Mouse (Mus musculus) forebrain, embryonic 14.5 days (tissue): Measurements from ENCODE around the gene Erbb2. TPM values are rescaled to one million over a fixed set of nuclear protein-coding genes. Genes with fewer than 3 reads are reported as not detected.

Experiments
- ATAC-seq: fragments of 200-750 bp; cut with Nextera tagmentation; 2 replicates; pipeline ENCODE4 v1.8.0; 2017; ENCODE audit warnings: mild to moderate bottlenecking, moderate library complexity
- DNase-seq: peaks from one replicate; pipeline ENCODE4 v3.0.0-alpha.2; 2015; ENCODE audit warnings: low spot score
- H3K27ac ChIP-seq: fragments of 300-500 bp; sonication (generic); 2 replicates; pipeline ENCODE4 v1.5.1; 2014; ENCODE audit warnings: low read depth, mild to moderate bottlenecking, control low read depth, low read length, moderate library complexity
- H3K27me3 ChIP-seq: fragments of 300-500 bp; sonication (generic); replicated peaks from 2 replicates; pipeline ENCODE4 v1.6.1; 2014; ENCODE audit warnings: low read length, control low read depth, mixed read lengths; ENCODE audit not compliant: control insufficient read depth, insufficient read depth
- H3K36me3 ChIP-seq: fragments of 300-500 bp; sonication (generic); 2 replicates; pipeline ENCODE4 v1.6.1; 2014; ENCODE audit warnings: low read length, control low read depth; ENCODE audit not compliant: control insufficient read depth, insufficient read depth
- H3K4me1 ChIP-seq: fragments of 300-500 bp; sonication (generic); 2 replicates; pipeline ENCODE4 v1.6.1; 2014; ENCODE audit warnings: antibody characterized with exemption, low read length, control low read depth; ENCODE audit not compliant: control insufficient read depth, insufficient read depth
- H3K4me2 ChIP-seq: fragments of 300-500 bp; sonication (generic); 2 replicates; pipeline ENCODE4 v1.6.1; 2014; ENCODE audit warnings: mild to moderate bottlenecking, control low read depth, low read length
- H3K4me3 ChIP-seq: fragments of 300-500 bp; sonication (generic); 2 replicates; pipeline ENCODE4 v1.5.1; 2014; ENCODE audit warnings: low read depth, low read length, control low read depth
- H3K9ac ChIP-seq: fragments of 300-500 bp; sonication (generic); 2 replicates; pipeline ENCODE4 v1.6.1; 2014; ENCODE audit warnings: mild to moderate bottlenecking, low read length, control low read depth, moderate library complexity
- H3K9me3 ChIP-seq: fragments of 300-500 bp; sonication (generic); replicated peaks from 2 replicates; pipeline ENCODE4 v1.6.1; 2016; ENCODE audit warnings: low read length, control low read depth, mixed read lengths; ENCODE audit not compliant: control insufficient read depth
- WGBS: fragments of 180-500 bp; shearing (Covaris S2); extraction: QIAGEN DNeasy Blood & Tissue Kit; methylation state at CpG from one replicate; pipeline ENCODE4 v1.1.7; 2014; 5-methylcytosine and 5-hydroxymethylcytosine counted together
- polyA plus RNA-seq: library from polyadenylated mRNA; unstranded; fragments of >200 nt; fragmentation: Nextera tagmentation; extraction: Ambion mirVana; gene quantifications from 2 replicates; pipeline ENCODE4 v1.2.1, GENCODE M21; 2014

The Erbb2 gene
- polyA plus RNA-seq, 1 experiment from 2014 or later: 5.6 TPM

GRCm38 (mm10) chr11:98455484-98455883 lies 43.2 kb downstream of the Erbb2 start:
- Histone ChIP-seq H3K4me2 (no peak overlapping the region), H3K27me3 (peaks cover 23% of the 10 kb centered on the region), H3K9ac (no peak overlapping the region), H3K4me1 (no peaks in the 10 kb centered on the region), H3K4me3 (no peak overlapping the region), H3K36me3 (no peaks in the 10 kb centered on the region), H3K27ac (no peak overlapping the region), H3K9me3 (no peaks in the 10 kb centered on the region)
- WGBS: 81% methylated on average over 4 of the region's 4 CpGs
- DNase-seq (no peak), ATAC-seq (no peak)

GRCm38 (mm10) chr11:98456545-98456944 lies 44.3 kb downstream of the Erbb2 start:
- Histone ChIP-seq H3K4me1 (no peaks in the 10 kb centered on the region), H3K9me3 (no peaks in the 10 kb centered on the region), H3K36me3 (no peaks in the 10 kb centered on the region), H3K27ac (no peak overlapping the region), H3K27me3 (peaks cover 23% of the 10 kb centered on the region), H3K4me3 (no peak overlapping the region), H3K9ac (no peak overlapping the region), H3K4me2 (no peak overlapping the region)
- 84% methylated on average over 5 of the region's 5 CpGs for WGBS
- ATAC-seq (no peak), DNase-seq (no peak)

GRCm38 (mm10) chr11:98456945-98457344 lies 44.7 kb downstream of the Erbb2 start:
- H3K4me1 ChIP-seq: no peaks in the 10 kb centered on the region
- H3K27me3 ChIP-seq: peaks cover 23% of the 10 kb centered on the region
- 30% methylated on average over 9 of the region's 9 CpGs for WGBS

GRCm38 (mm10) chr11:98457367-98458120 lies 45.3 kb downstream of the Erbb2 start:
- Histone ChIP-seq H3K9ac (peak overlapping the region; percentile 65), H3K36me3 (no peaks in the 10 kb centered on the region), H3K27me3 (peaks cover 23% of the 10 kb centered on the region), H3K4me1 (no peaks in the 10 kb centered on the region), H3K9me3 (no peaks in the 10 kb centered on the region), H3K4me3 (peak overlapping the region; percentile 49), H3K27ac (peak overlapping the region; percentile 9; the same call in 1 of the 2 replicates), H3K4me2 (peak overlapping the region; percentile 78)
- DNase-seq (peak; percentile 88), ATAC-seq (peak; percentile 83)
- under 1% methylated on average over 33 of the region's 64 CpGs for WGBS

More at GRCm38 (mm10) chr11:98456945-98457344, 44.7 kb downstream of the Erbb2 start:
- ATAC-seq (peak; percentile 21; the same call in 1 of the 2 replicates), DNase-seq (no peak)
- H3K4me2 ChIP-seq: peak overlapping the region; percentile 78
- H3K9ac ChIP-seq: peak overlapping the region; percentile 56
- H3K36me3 ChIP-seq: no peaks in the 10 kb centered on the region
- peak overlapping the region; percentile 49 for H3K4me3 ChIP-seq
- peak overlapping the region; percentile 9; the same call in 1 of the 2 replicates for H3K27ac ChIP-seq
- H3K9me3 ChIP-seq: no peaks in the 10 kb centered on the region

- H3K4me1 ChIP-seq: no peaks in the 10 kb centered on the region
- H3K27me3 ChIP-seq: peaks cover 23% of the 10 kb centered on the region
- ATAC-seq: peak; percentile 57
- peak overlapping the region; percentile 65 for H3K9ac ChIP-seq
- 5% methylated on average over 22 of the region's 30 CpGs for WGBS
- peak; percentile 20 for DNase-seq
- peak overlapping the region; percentile 49 for H3K4me3 ChIP-seq
- H3K9me3 ChIP-seq: no peaks in the 10 kb centered on the region
- peak overlapping the region; percentile 78 for H3K4me2 ChIP-seq
- H3K36me3 ChIP-seq: no peaks in the 10 kb centered on the region
- H3K27ac ChIP-seq: no peak overlapping the region
Measured at GRCm38 (mm10) chr11:98458121-98458990, 46.1 kb downstream of the Erbb2 start.

- Histone ChIP-seq H3K9me3 (no peaks in the 10 kb centered on the region), H3K4me3 (no peak overlapping the region), H3K4me1 (no peaks in the 10 kb centered on the region), H3K27me3 (peaks cover 23% of the 10 kb centered on the region), H3K36me3 (no peaks in the 10 kb centered on the region), H3K9ac (no peak overlapping the region), H3K4me2 (no peak overlapping the region), H3K27ac (no peak overlapping the region)
- no peak for DNase-seq
- ATAC-seq: no peak
- 20% methylated on average over 11 of the region's 11 CpGs for WGBS
Measured at GRCm38 (mm10) chr11:98459071-98459741, 46.9 kb downstream of the Erbb2 start.

GRCm38 (mm10) chr11:98459860-98460259 lies 47.6 kb downstream of the Erbb2 start:
- no peak overlapping the region for H3K9ac ChIP-seq
- peaks cover 23% of the 10 kb centered on the region for H3K27me3 ChIP-seq
- no peaks in the 10 kb centered on the region for H3K4me1 ChIP-seq
- H3K4me2 ChIP-seq: no peak overlapping the region
- H3K27ac ChIP-seq: no peak overlapping the region
- no peak for ATAC-seq
- H3K4me3 ChIP-seq: no peak overlapping the region
- DNase-seq: no peak
- 79% methylated on average over 9 of the region's 9 CpGs for WGBS
- no peaks in the 10 kb centered on the region for H3K36me3 ChIP-seq
- no peaks in the 10 kb centered on the region for H3K9me3 ChIP-seq

- WGBS: 54% methylated on average over 6 of the region's 6 CpGs
- DNase-seq (no peak), ATAC-seq (no peak)
- H3K36me3 ChIP-seq: no peaks in the 10 kb centered on the region
- H3K4me1 ChIP-seq: no peaks in the 10 kb centered on the region
- no peak overlapping the region for H3K27ac ChIP-seq
- H3K9ac ChIP-seq: no peak overlapping the region
- H3K27me3 ChIP-seq: peaks cover 23% of the 10 kb centered on the region
- H3K4me2 ChIP-seq: no peak overlapping the region
- H3K9me3 ChIP-seq: no peaks in the 10 kb centered on the region
- H3K4me3 ChIP-seq: no peak overlapping the region
Measured at GRCm38 (mm10) chr11:98461109-98461720, 48.9 kb downstream of the Erbb2 start.
